Mouse (Mus musculus) CH12.LX (cell line): ENCODE results near the gene Rbfox1. TPM values are rescaled to one million over a fixed set of nuclear protein-coding genes. Genes with fewer than 3 reads are reported as not detected.

Experiments
- DNase-seq: peaks from one replicate; pipeline ENCODE4 v3.0.0-alpha.2; 2013; ENCODE audit errors: extremely low read depth
- H3K27ac ChIP-seq: 2 replicates; pipeline ENCODE4 v1.5.1; 2012; ENCODE audit warnings: low read depth, mild to moderate bottlenecking, control low read depth, moderate library complexity; ENCODE audit not compliant: insufficient read depth
- H3K27me3 ChIP-seq: replicated peaks from 2 replicates; pipeline ENCODE3; 2012; ENCODE audit warnings: inconsistent platforms
- H3K36me3 ChIP-seq, 2 experiments: replicated peaks in 1 of 2; 2 replicates each; pipeline versions ENCODE3 to v1.6.1; 2012; ENCODE audit warnings: inconsistent platforms in 1 of 2, low read length in 1 of 2, mild to moderate bottlenecking in 1 of 2, mixed read lengths in 1 of 2, moderate library complexity in 1 of 2; ENCODE audit not compliant: control insufficient read depth in 1 of 2, insufficient read depth in 1 of 2
- H3K4me1 ChIP-seq, 2 experiments: 2 replicates each; pipeline ENCODE4 v1.6.1; 2012; ENCODE audit warnings: inconsistent platforms in 1 of 2, moderate library complexity in 1 of 2; ENCODE audit not compliant: insufficient read depth in 2 of 2, control insufficient read depth in 1 of 2
- H3K4me2 ChIP-seq: 2 replicates; pipeline ENCODE4 v1.6.1; 2012; ENCODE audit warnings: low read depth, mild to moderate bottlenecking, control low read depth; ENCODE audit not compliant: poor library complexity, insufficient read depth, severe bottlenecking
- H3K4me3 ChIP-seq, 3 experiments: fragments of 150-350 bp in 1 of 3; sonication (generic) in 1 of 3; replicated peaks in 1 of 3; 2 replicates each; pipeline versions ENCODE3 to v1.5.1; 2011 to 2012; ENCODE audit warnings: low read depth in 2 of 3, low read length in 2 of 3, mild to moderate bottlenecking in 2 of 3, moderate library complexity in 2 of 3, control low read depth in 1 of 3, improper control_type of control experiment in 1 of 3, inconsistent platforms in 1 of 3, mixed read lengths in 1 of 3; ENCODE audit not compliant: poor library complexity in 1 of 3
- H3K79me2 ChIP-seq: replicated peaks from 2 replicates; pipeline ENCODE4 v1.6.1; 2012; ENCODE audit warnings: mild to moderate bottlenecking, moderate library complexity; ENCODE audit not compliant: control insufficient read depth, poor library complexity, insufficient read depth, severe bottlenecking; ENCODE audit errors: extremely low read depth
- H3K9ac ChIP-seq: 2 replicates; pipeline ENCODE4 v1.6.1; 2012; ENCODE audit warnings: low read depth, mild to moderate bottlenecking, control low read depth, moderate library complexity; ENCODE audit not compliant: insufficient read depth
- H3K9me3 ChIP-seq: replicated peaks from 2 replicates; pipeline ENCODE3; 2012; ENCODE audit warnings: low read length, inconsistent platforms, mixed read lengths
- BHLHE40 ChIP-seq: IDR thresholded peaks from 2 replicates; pipeline ENCODE4 v1.6.1; 2011; ENCODE audit warnings: mild to moderate bottlenecking, low read depth, low read length, improper control_type of control experiment
- CHD1 ChIP-seq: IDR thresholded peaks from 2 replicates; pipeline ENCODE4 v1.6.1; 2012; ENCODE audit warnings: low read depth, low read length, improper control_type of control experiment, inconsistent platforms
- CHD2 ChIP-seq: IDR thresholded peaks from 2 replicates; pipeline ENCODE4 v1.6.1; 2011; ENCODE audit warnings: low read length, improper control_type of control experiment
- CTCF ChIP-seq, 2 experiments: IDR thresholded peaks in 1 of 2; conservative IDR thresholded peaks in 1 of 2; 2 replicates each; pipeline ENCODE4 v1.5.1; 2011 to 2012; ENCODE audit warnings: low read depth in 2 of 2, low read length in 2 of 2, improper control_type of control experiment in 1 of 2, inconsistent platforms in 1 of 2, mild to moderate bottlenecking in 1 of 2, moderate library complexity in 1 of 2
- E2F4 ChIP-seq: IDR thresholded peaks from 2 replicates; pipeline ENCODE4 v1.6.1; 2011; ENCODE audit warnings: low read depth, low read length, improper control_type of control experiment; ENCODE audit not compliant: insufficient replicate concordance
- ELF1 ChIP-seq: IDR thresholded peaks from 2 replicates; pipeline ENCODE4 v1.6.1; 2014; ENCODE audit warnings: low read depth, mild to moderate bottlenecking, inconsistent platforms, low read length, improper control_type of control experiment
- ETS1 ChIP-seq: conservative IDR thresholded peaks from 2 replicates; pipeline ENCODE4 v1.6.1; 2012; ENCODE audit warnings: low read depth, mild to moderate bottlenecking, inconsistent platforms, low read length, improper control_type of control experiment, moderate library complexity
- IRF4 ChIP-seq: IDR thresholded peaks from 2 replicates; pipeline ENCODE4 v1.6.1; 2014; ENCODE audit warnings: low read depth, mild to moderate bottlenecking, inconsistent platforms, low read length, improper control_type of control experiment
- JUN ChIP-seq: IDR thresholded peaks from 2 replicates; pipeline ENCODE4 v1.6.1; 2011; ENCODE audit warnings: low read depth, mild to moderate bottlenecking, low read length, improper control_type of control experiment, moderate library complexity; ENCODE audit not compliant: insufficient read depth
- KAT2A ChIP-seq: IDR thresholded peaks from 2 replicates; pipeline ENCODE4 v1.6.1; 2012; ENCODE audit warnings: low read length, improper control_type of control experiment, inconsistent platforms; ENCODE audit not compliant: insufficient replicate concordance
- MAX ChIP-seq: IDR thresholded peaks from 2 replicates; pipeline ENCODE4 v1.6.1; 2011; ENCODE audit warnings: low read length, improper control_type of control experiment
- MAZ ChIP-seq: IDR thresholded peaks from 2 replicates; pipeline ENCODE4 v1.6.1; 2012; ENCODE audit warnings: low read depth, mild to moderate bottlenecking, inconsistent platforms, low read length, improper control_type of control experiment, moderate library complexity
- MEF2A ChIP-seq: IDR thresholded peaks from 2 replicates; pipeline ENCODE4 v1.6.1; 2014; ENCODE audit warnings: low read depth, mild to moderate bottlenecking, inconsistent platforms, low read length, improper control_type of control experiment, borderline replicate concordance
- MYC ChIP-seq: IDR thresholded peaks from 2 replicates; pipeline ENCODE4 v1.6.1; 2011; ENCODE audit warnings: low read depth, mild to moderate bottlenecking, improper control_type of control experiment, low read length
- NELFE ChIP-seq: IDR thresholded peaks from 2 replicates; pipeline ENCODE4 v1.6.1; 2011; ENCODE audit warnings: low read depth, low read length, improper control_type of control experiment
- NRF1 ChIP-seq: IDR thresholded peaks from 2 replicates; pipeline ENCODE4 v1.6.1; 2014; ENCODE audit warnings: low read depth, mild to moderate bottlenecking, inconsistent platforms, low read length, improper control_type of control experiment, moderate library complexity
- PAX5 ChIP-seq: IDR thresholded peaks from 2 replicates; pipeline ENCODE4 v1.6.1; 2012; ENCODE audit warnings: low read length, inconsistent platforms, mixed read lengths
- POLR2A ChIP-seq: IDR thresholded peaks from 2 replicates; pipeline ENCODE4 v1.6.1; 2011; ENCODE audit warnings: low read depth, mild to moderate bottlenecking, improper control_type of control experiment, low read length
- RAD21 ChIP-seq: IDR thresholded peaks from 2 replicates; pipeline ENCODE4 v1.6.1; 2011; ENCODE audit warnings: low read depth, mild to moderate bottlenecking, low read length, improper control_type of control experiment, moderate library complexity
- SIN3A ChIP-seq: IDR thresholded peaks from 2 replicates; pipeline ENCODE4 v1.6.1; 2012; ENCODE audit warnings: low read length, improper control_type of control experiment, inconsistent platforms
- SMC3 ChIP-seq: IDR thresholded peaks from 2 replicates; pipeline ENCODE4 v1.6.1; 2011; ENCODE audit warnings: low read depth, low read length, improper control_type of control experiment
- TBP ChIP-seq: conservative IDR thresholded peaks from 2 replicates; pipeline ENCODE4 v1.6.1; 2011; ENCODE audit warnings: low read depth, low read length, improper control_type of control experiment
- TCF12 ChIP-seq: IDR thresholded peaks from 2 replicates; pipeline ENCODE4 v1.6.1; 2014; ENCODE audit warnings: low read depth, mild to moderate bottlenecking, inconsistent platforms, low read length, improper control_type of control experiment
- UBTF ChIP-seq: IDR thresholded peaks from 2 replicates; pipeline ENCODE4 v1.6.1; 2012; ENCODE audit warnings: low read depth, mild to moderate bottlenecking, inconsistent platforms, low read length, improper control_type of control experiment, moderate library complexity
- USF1 ChIP-seq: IDR thresholded peaks from 2 replicates; pipeline ENCODE4 v1.6.1; 2014; ENCODE audit warnings: low read depth, mild to moderate bottlenecking, inconsistent platforms, low read length, improper control_type of control experiment
- ZC3H11A ChIP-seq: IDR thresholded peaks from 2 replicates; pipeline ENCODE4 v1.6.1; 2012; ENCODE audit warnings: low read depth, mild to moderate bottlenecking, inconsistent platforms, low read length, improper control_type of control experiment
- ZMIZ1 ChIP-seq: IDR thresholded peaks from 2 replicates; pipeline ENCODE4 v1.6.1; 2012; ENCODE audit warnings: low read depth, mild to moderate bottlenecking, inconsistent platforms, low read length, improper control_type of control experiment
- ZNF384 ChIP-seq: IDR thresholded peaks from 2 replicates; pipeline ENCODE4 v1.6.1; 2012; ENCODE audit warnings: low read depth, low read length, improper control_type of control experiment, inconsistent platforms
- dilution Hi-C: fragments of 300-500 bp; cut with MboI; formaldehyde crosslinking; loops from 2 replicates; pipeline ENCODE4 v1.14.3; 2020; ENCODE audit warnings: low sequenced_read_pairs; ENCODE audit not compliant: extremely low pct_unique_long_range_greater_than_20kb, extremely low pct_ligation_motif_present
- in situ Hi-C: fragments of 300-500 bp; cut with MboI; formaldehyde crosslinking; loops from 3 replicates; pipeline ENCODE4 v1.14.3; 2019; ENCODE audit warnings: low sequenced_read_pairs, low pct_ligation_motif_present, low pct_unique_long_range_greater_than_20kb, mixed read lengths
- polyA plus RNA-seq: library from polyadenylated mRNA; unstranded; fragments of >175 nt; gene quantifications from 2 replicates; pipeline ENCODE4 v1.2.1, GENCODE M21; 2012; ENCODE audit warnings: low read depth; ENCODE audit not compliant: insufficient read length
- total RNA-seq, 2 experiments: library from RNA; depleted of rRNA; stranded (reverse); fragments of 300-350 nt in 1 of 2; fragments of >200 nt in 1 of 2; gene quantifications; 2 replicates each; pipeline ENCODE4 v1.2.3; 2012 to 2014

Rbfox1 gene
- total and polyA plus RNA-seq, 3 experiments: not detected

DNA sequence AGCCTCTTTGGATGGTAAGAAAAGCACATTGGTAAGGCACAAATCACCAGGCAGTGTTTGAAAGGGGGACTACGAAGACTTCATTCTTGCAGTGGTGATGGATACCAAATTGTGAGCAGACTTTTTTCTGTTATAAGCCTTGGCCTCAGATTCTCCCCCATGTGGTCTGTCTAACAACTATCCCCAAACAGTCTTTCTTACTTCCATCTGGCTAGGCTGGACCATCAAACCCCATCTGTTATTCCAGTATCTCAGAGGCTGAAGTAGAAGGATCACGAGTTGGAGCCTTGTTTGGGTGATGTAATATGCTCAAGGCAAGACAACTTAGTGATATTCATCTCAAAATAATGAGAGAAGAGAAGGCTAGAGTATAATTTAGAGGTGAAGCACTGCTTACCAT lies 922.7 kb downstream of the Rbfox1 start:
- dilution Hi-C loops: no loop called here
- TF ChIP-seq JUN (no peak), MYC (no peak), NRF1 (no peak), NELFE (no peak), ZC3H11A (no peak), IRF4 (no peak), CHD1 (no peak), MAX (no peak), ELF1 (no peak), CTCF (conservative IDR thresholded peaks at IDR 0.05 in 1 of 2, IDR thresholded peaks at IDR 0.05 in 1 of 2; ENCODE audit: low read depth in 2 of 2, low read length in 2 of 2) (no peak), ZNF384 (no peak), ZMIZ1 (no peak), UBTF (no peak), TBP (no peak), MEF2A (no peak), MAZ (no peak), E2F4 (no peak)

DNA sequence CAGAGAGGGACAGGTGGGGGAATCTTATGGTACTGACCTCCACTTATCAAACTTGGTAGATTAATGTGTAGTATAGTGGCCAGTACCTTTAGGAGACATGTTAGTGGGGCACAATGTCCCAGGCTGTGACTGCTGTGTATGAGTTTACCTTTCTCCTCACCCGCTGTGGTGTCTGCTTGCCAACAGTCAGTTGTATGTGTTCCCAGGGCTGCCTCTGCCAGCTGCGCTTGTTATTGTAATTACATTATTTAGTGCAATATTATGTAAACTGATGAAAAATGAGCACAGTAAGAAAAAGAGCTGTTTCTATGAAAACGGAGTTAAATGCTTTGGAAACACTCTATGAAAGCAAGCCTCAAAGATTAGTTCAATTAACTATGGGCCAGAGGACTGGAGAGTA lies 928.7 kb downstream of the Rbfox1 start:
- TF ChIP-seq UBTF (no peak), ELF1 (no peak), KAT2A (no peak), SMC3 (no peak), RAD21 (no peak), ETS1 (no peak), SIN3A (no peak), PAX5 (no peak), POLR2A (no peak), MAZ (no peak), TCF12 (no peak), NRF1 (no peak), USF1 (no peak), CTCF (conservative IDR thresholded peaks at IDR 0.05 in 1 of 2, IDR thresholded peaks at IDR 0.05 in 1 of 2; ENCODE audit: low read depth in 2 of 2, low read length in 2 of 2) (no peak), ZNF384 (no peak), CHD2 (no peak), MEF2A (no peak), BHLHE40 (no peak), MYC (no peak), NELFE (no peak)
- TF ChIP-seq, all 38 proteins: peak for 0
- Histone ChIP-seq H3K9ac (no peak overlapping the region), H3K79me2 (no peaks in the 10 kb centered on the region), H3K9me3 (peaks cover 69% of the 10 kb centered on the region), H3K27ac (no peak overlapping the region), H3K4me2 (no peak overlapping the region), H3K27me3 (no peaks in the 10 kb centered on the region), H3K4me1 (no peaks in the 10 kb centered on the region), H3K36me3 (no peaks in the 10 kb centered on the region), H3K4me3 (no peak overlapping the region)
- in situ Hi-C loops: no loop called here
- dilution Hi-C loops: no loop called here
- DNase-seq: no peak

More for the DNA sequence above, 922.7 kb downstream of the Rbfox1 start:
- in situ Hi-C loops: no loop called here
- Histone ChIP-seq H3K4me3 (no peak overlapping the region), H3K27ac (no peak overlapping the region), H3K79me2 (0 out of 2 replicates have a peak, but pooled peaks cover 1% of the 10 kb centered on the region), H3K36me3 (no peaks in the 10 kb centered on the region), H3K4me2 (no peak overlapping the region), H3K27me3 (no peaks in the 10 kb centered on the region), H3K9me3 (peaks cover 70% of the 10 kb centered on the region), H3K4me1 (no peaks in the 10 kb centered on the region), H3K9ac (no peak overlapping the region)
- no peak for DNase-seq
